Mouse (Mus musculus): Measurements from ENCODE around the gene Ttc23l. TPM values are rescaled to one million over a fixed set of nuclear protein-coding genes. Genes with fewer than 3 reads are reported as not detected.

Gene Ttc23l
- polyA plus RNA-seq, 1 experiment from 2014 or later = not detected

DNA sequence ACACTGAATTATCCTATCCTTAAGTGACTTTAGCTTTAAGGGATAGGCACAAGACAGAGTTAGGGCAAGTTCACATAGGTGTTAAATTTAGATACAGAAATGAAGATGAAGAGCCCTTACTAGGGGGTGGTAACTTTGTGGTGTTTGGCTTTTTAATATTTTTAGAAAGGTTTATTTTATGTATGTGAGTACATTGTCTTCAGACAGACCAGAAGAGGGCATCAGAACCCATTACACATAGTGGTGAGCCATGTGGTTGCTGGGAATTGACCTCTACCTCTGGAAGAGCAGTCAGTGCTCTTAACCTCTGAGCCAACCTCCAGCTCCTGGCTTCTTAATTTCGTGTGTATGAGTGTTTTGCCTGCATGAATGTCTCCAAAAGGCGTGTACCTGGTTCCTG lies 71.2 kb downstream of the Ttc23l start:
- 72% methylated on average over 2 of the region's 2 CpGs for WGBS
- Histone ChIP-seq H3K27ac (replicated peaks in 1 of 2; ENCODE audit: control insufficient read depth in 1 of 2, insufficient read depth in 1 of 2, low read depth in 2 of 2, low read length in 2 of 2) (no peak overlapping the region), H3K4me1 (ENCODE audit: control insufficient read depth in 2 of 2, insufficient read depth in 2 of 2, low read length in 2 of 2) (peaks cover 0 to 15% of the 10 kb centered on the region in 2 experiments; a peak in 2 of 4 replicates), H3K9me3 (ENCODE audit: control insufficient read depth, low read length) (no peaks in the 10 kb centered on the region), H3K4me2 (ENCODE audit: low read length) (peak overlapping the region; percentile 83; the same call in 1 of the 2 replicates), H3K9ac (ENCODE audit: low read length) (no peak overlapping the region), H3K36me3 (ENCODE audit: control insufficient read depth, insufficient read depth, low read length) (peaks cover 42% of the 10 kb centered on the region), H3K4me3 (ENCODE audit: control insufficient read depth in 1 of 2, insufficient read depth in 1 of 2, low read depth in 1 of 2, low read length in 2 of 2) (no peak overlapping the region), H3K27me3 (ENCODE audit: control insufficient read depth, insufficient read depth, low read length) (no peaks in the 10 kb centered on the region)
- ATAC-seq (ENCODE audit: insufficient number of reproducible peaks, insufficient read depth, low FRiP score, low read depth) = no peak

- H3K9me3 ChIP-seq (ENCODE audit: control insufficient read depth, low read length) = no peaks in the 10 kb centered on the region
- WGBS = 1% methylated on average over 18 of the region's 18 CpGs
- peak overlapping the region; percentile 89 for H3K9ac ChIP-seq (ENCODE audit: low read length)
- peaks cover 42% of the 10 kb centered on the region for H3K36me3 ChIP-seq (ENCODE audit: control insufficient read depth, insufficient read depth, low read length)
- H3K27me3 ChIP-seq (ENCODE audit: control insufficient read depth, insufficient read depth, low read length) = no peaks in the 10 kb centered on the region
- ATAC-seq (ENCODE audit: insufficient number of reproducible peaks, insufficient read depth, low FRiP score, low read depth) = no peak
- H3K4me2 ChIP-seq (ENCODE audit: low read length) = peak overlapping the region; percentile 83
- H3K4me1 ChIP-seq (ENCODE audit: control insufficient read depth in 2 of 2, insufficient read depth in 2 of 2, low read length in 2 of 2) = peaks cover 0 to 15% of the 10 kb centered on the region in 2 experiments; a peak in 2 of 4 replicates
- peak overlapping the region; percentile 58 to 64 for H3K27ac ChIP-seq (replicated peaks in 1 of 2; ENCODE audit: control insufficient read depth in 1 of 2, insufficient read depth in 1 of 2, low read depth in 2 of 2, low read length in 2 of 2)
- H3K4me3 ChIP-seq (ENCODE audit: control insufficient read depth in 1 of 2, insufficient read depth in 1 of 2, low read depth in 1 of 2, low read length in 2 of 2) = peak overlapping the region; percentile 95
Measured at GRCm38 (mm10) chr15:10486365-10486839, 72.1 kb downstream of the Ttc23l start.

GRCm38 (mm10) chr15:10485484-10486364 lies 72.7 kb downstream of the Ttc23l start, which contains the start of the genes Brix1 and Rad1:
Brix1 (minus strand) TSS chr15:10485947.
Rad1 (plus strand) TSS chr15:10486018.
- Histone ChIP-seq H3K9me3 (ENCODE audit: control insufficient read depth, low read length) (no peaks in the 10 kb centered on the region), H3K27ac (replicated peaks in 1 of 2; ENCODE audit: control insufficient read depth in 1 of 2, insufficient read depth in 1 of 2, low read depth in 2 of 2, low read length in 2 of 2) (peak within 1 kb of the TSS; percentile 58 to 64), H3K27me3 (ENCODE audit: control insufficient read depth, insufficient read depth, low read length) (no peaks in the 10 kb centered on the region), H3K9ac (ENCODE audit: low read length) (peak within 1 kb of the TSS; percentile 89), H3K4me3 (ENCODE audit: control insufficient read depth in 1 of 2, insufficient read depth in 1 of 2, low read depth in 1 of 2, low read length in 2 of 2) (peak within 1 kb of the TSS; percentile 95), H3K4me2 (ENCODE audit: low read length) (peak within 1 kb of the TSS; percentile 83), H3K36me3 (ENCODE audit: control insufficient read depth, insufficient read depth, low read length) (peaks cover 44% of the 10 kb centered on the region), H3K4me1 (ENCODE audit: control insufficient read depth in 2 of 2, insufficient read depth in 2 of 2, low read length in 2 of 2) (peaks cover 0 to 15% of the 10 kb centered on the region in 2 experiments; a peak in 2 of 4 replicates)
- under 1% methylated on average over 58 of the region's 58 CpGs for WGBS
- ATAC-seq (ENCODE audit: insufficient number of reproducible peaks, insufficient read depth, low FRiP score, low read depth) = peak; percentile 98

GRCm38 (mm10) chr15:10470941-10471340 lies 87.5 kb downstream of the Ttc23l start:
- H3K4me3 ChIP-seq (ENCODE audit: control insufficient read depth in 1 of 2, insufficient read depth in 1 of 2, low read depth in 1 of 2, low read length in 2 of 2) = peak overlapping the region; percentile 65 to 74
- peak overlapping the region; percentile 84 for H3K9ac ChIP-seq (ENCODE audit: low read length)
- H3K27ac ChIP-seq (replicated peaks in 1 of 2; ENCODE audit: control insufficient read depth in 1 of 2, insufficient read depth in 1 of 2, low read depth in 2 of 2, low read length in 2 of 2) = no peak overlapping the region
- no peaks in the 10 kb centered on the region for H3K9me3 ChIP-seq (ENCODE audit: control insufficient read depth, low read length)
- H3K36me3 ChIP-seq (ENCODE audit: control insufficient read depth, insufficient read depth, low read length) = peaks cover 14% of the 10 kb centered on the region
- 15% methylated on average over 3 of the region's 3 CpGs for WGBS
- H3K4me2 ChIP-seq (ENCODE audit: low read length) = peak overlapping the region; percentile 91
- no peaks in the 10 kb centered on the region for H3K27me3 ChIP-seq (ENCODE audit: control insufficient read depth, insufficient read depth, low read length)
- no peaks in the 10 kb centered on the region for H3K4me1 ChIP-seq (ENCODE audit: control insufficient read depth in 2 of 2, insufficient read depth in 2 of 2, low read length in 2 of 2)
- ATAC-seq (ENCODE audit: insufficient number of reproducible peaks, insufficient read depth, low FRiP score, low read depth) = no peak

- ATAC-seq (ENCODE audit: insufficient number of reproducible peaks, insufficient read depth, low FRiP score, low read depth) = peak; percentile 95
- Histone ChIP-seq H3K9me3 (ENCODE audit: control insufficient read depth, low read length) (no peaks in the 10 kb centered on the region), H3K4me1 (ENCODE audit: control insufficient read depth in 2 of 2, insufficient read depth in 2 of 2, low read length in 2 of 2) (no peaks in the 10 kb centered on the region), H3K9ac (ENCODE audit: low read length) (peak within 1 kb of the TSS; percentile 84), H3K27me3 (ENCODE audit: control insufficient read depth, insufficient read depth, low read length) (no peaks in the 10 kb centered on the region), H3K4me2 (ENCODE audit: low read length) (peak within 1 kb of the TSS; percentile 91), H3K36me3 (ENCODE audit: control insufficient read depth, insufficient read depth, low read length) (peaks cover 8% of the 10 kb centered on the region), H3K4me3 (ENCODE audit: control insufficient read depth in 1 of 2, insufficient read depth in 1 of 2, low read depth in 1 of 2, low read length in 2 of 2) (peak within 1 kb of the TSS; percentile 65 to 74), H3K27ac (replicated peaks in 1 of 2; ENCODE audit: control insufficient read depth in 1 of 2, insufficient read depth in 1 of 2, low read depth in 2 of 2, low read length in 2 of 2) (peak within 1 kb of the TSS in 1 of 2 experiments; percentile 76; a peak in 3 of 4 replicates)
- under 1% methylated on average over 56 of the region's 87 CpGs for WGBS
Measured at GRCm38 (mm10) chr15:10470151-10470831, 88.2 kb downstream of the Ttc23l start, which contains the start of gene Dnajc21. Dnajc21 (minus strand) TSS chr15:10470516.

- Histone ChIP-seq H3K27me3 (ENCODE audit: control insufficient read depth, insufficient read depth, low read length) (no peaks in the 10 kb centered on the region), H3K27ac (replicated peaks in 1 of 2; ENCODE audit: control insufficient read depth in 1 of 2, insufficient read depth in 1 of 2, low read depth in 2 of 2, low read length in 2 of 2) (peak overlapping the region in 1 of 2 experiments; percentile 76; a peak in 2 of 4 replicates), H3K9me3 (ENCODE audit: control insufficient read depth, low read length) (no peaks in the 10 kb centered on the region), H3K36me3 (ENCODE audit: control insufficient read depth, insufficient read depth, low read length) (0 out of 2 replicates have a peak, but pooled peaks cover 4% of the 10 kb centered on the region), H3K9ac (ENCODE audit: low read length) (peak overlapping the region; percentile 84), H3K4me1 (ENCODE audit: control insufficient read depth in 2 of 2, insufficient read depth in 2 of 2, low read length in 2 of 2) (no peaks in the 10 kb centered on the region), H3K4me2 (ENCODE audit: low read length) (peak overlapping the region; percentile 91), H3K4me3 (ENCODE audit: control insufficient read depth in 1 of 2, insufficient read depth in 1 of 2, low read depth in 1 of 2, low read length in 2 of 2) (peak overlapping the region; percentile 65 to 74)
- no peak for ATAC-seq (ENCODE audit: insufficient number of reproducible peaks, insufficient read depth, low FRiP score, low read depth)
- WGBS = under 1% methylated on average over 39 of the region's 40 CpGs
Measured at GRCm38 (mm10) chr15:10469641-10470150, 88.8 kb downstream of the Ttc23l start.

GRCm38 (mm10) chr15:10468761-10469160 lies 89.7 kb downstream of the Ttc23l start:
- Histone ChIP-seq H3K9ac (ENCODE audit: low read length) (no peak overlapping the region), H3K9me3 (ENCODE audit: control insufficient read depth, low read length) (no peaks in the 10 kb centered on the region), H3K4me1 (ENCODE audit: control insufficient read depth in 2 of 2, insufficient read depth in 2 of 2, low read length in 2 of 2) (no peaks in the 10 kb centered on the region), H3K27me3 (ENCODE audit: control insufficient read depth, insufficient read depth, low read length) (no peaks in the 10 kb centered on the region), H3K27ac (replicated peaks in 1 of 2; ENCODE audit: control insufficient read depth in 1 of 2, insufficient read depth in 1 of 2, low read depth in 2 of 2, low read length in 2 of 2) (no peak overlapping the region), H3K4me3 (ENCODE audit: control insufficient read depth in 1 of 2, insufficient read depth in 1 of 2, low read depth in 1 of 2, low read length in 2 of 2) (no peak overlapping the region), H3K4me2 (ENCODE audit: low read length) (peak overlapping the region; percentile 91), H3K36me3 (ENCODE audit: control insufficient read depth, insufficient read depth, low read length) (no peaks in the 10 kb centered on the region)
- ATAC-seq (ENCODE audit: insufficient number of reproducible peaks, insufficient read depth, low FRiP score, low read depth) = no peak
- 73% methylated on average over 3 of the region's 3 CpGs for whole genome bisulfite sequencing
